Mouse (Mus musculus) MEL (cell line): ENCODE data around the gene Ubl5. TPM values are rescaled to one million over a fixed set of nuclear protein-coding genes. Genes with fewer than 3 reads are reported as not detected.
A peak's percentile ranks its signal among the peaks of the same experiment; 100 is the strongest.

Source experiments
- DNase-seq: peaks from one replicate; pipeline ENCODE4 v3.0.0; 2011; ENCODE audit warnings: low read depth, low spot score
- H3K27ac ChIP-seq: 2 replicates; pipeline ENCODE4 v1.5.1; 2012; ENCODE audit warnings: low read depth, mild to moderate bottlenecking, control low read depth, low read length, moderate library complexity; ENCODE audit not compliant: control insufficient read depth
- H3K27me3 ChIP-seq, 2 experiments: fragments of 150-350 bp in 1 of 2; sonication (generic) in 1 of 2; 2 replicates each; pipeline ENCODE4 v1.6.1; 2012; ENCODE audit warnings: low read length in 2 of 2, mild to moderate bottlenecking in 2 of 2, improper control_type of control experiment in 1 of 2, moderate library complexity in 1 of 2; ENCODE audit not compliant: insufficient read depth in 2 of 2, control insufficient read depth in 1 of 2
- H3K36me3 ChIP-seq, 2 experiments: 2 replicates each; pipeline ENCODE4 v1.6.1; 2012 to 2014; ENCODE audit warnings: low read length in 2 of 2, improper control_type of control experiment in 1 of 2, inconsistent platforms in 1 of 2, mild to moderate bottlenecking in 1 of 2; ENCODE audit not compliant: insufficient read depth in 2 of 2, control insufficient read depth in 1 of 2
- H3K4me1 ChIP-seq, 2 experiments: fragments of 150-350 bp in 1 of 2; sonication (generic) in 1 of 2; 2 replicates each; pipeline ENCODE4 v1.6.1; 2012; ENCODE audit warnings: low read length in 2 of 2, improper control_type of control experiment in 1 of 2, mild to moderate bottlenecking in 1 of 2; ENCODE audit not compliant: insufficient read depth in 2 of 2, control insufficient read depth in 1 of 2
- H3K4me3 ChIP-seq, 2 experiments: fragments of 150-350 bp in 1 of 2; sonication (generic) in 1 of 2; 2 replicates each; pipeline ENCODE4 v1.5.1; 2012; ENCODE audit warnings: low read depth in 2 of 2, low read length in 2 of 2, mild to moderate bottlenecking in 2 of 2, moderate library complexity in 2 of 2, control low read depth in 1 of 2, improper control_type of control experiment in 1 of 2; ENCODE audit not compliant: control insufficient read depth in 1 of 2, insufficient read depth in 1 of 2
- H3K79me2 ChIP-seq: 2 replicates; pipeline ENCODE4 v1.6.1; 2012; ENCODE audit warnings: mild to moderate bottlenecking, low read length, moderate library complexity; ENCODE audit not compliant: control insufficient read depth, poor library complexity, insufficient read depth
- H3K9ac ChIP-seq: 2 replicates; pipeline ENCODE4 v1.6.1; 2012; ENCODE audit warnings: low read depth, mild to moderate bottlenecking, control low read depth, low read length, moderate library complexity; ENCODE audit not compliant: control insufficient read depth, poor library complexity, severe bottlenecking
- H3K9me3 ChIP-seq: fragments of 150-350 bp; sonication (generic); replicated peaks from 2 replicates; pipeline ENCODE4 v1.6.1; 2012; ENCODE audit warnings: mild to moderate bottlenecking, low read length, improper control_type of control experiment, moderate library complexity; ENCODE audit not compliant: insufficient read depth
- BHLHE40 ChIP-seq: IDR thresholded peaks from 2 replicates; pipeline ENCODE4 v1.6.1; 2012; ENCODE audit warnings: low read depth, mild to moderate bottlenecking, inconsistent platforms, low read length, improper control_type of control experiment, borderline replicate concordance
- CHD2 ChIP-seq: IDR thresholded peaks from 2 replicates; pipeline ENCODE4 v1.6.1; 2011; ENCODE audit warnings: low read length, improper control_type of control experiment
- CTCF ChIP-seq, 3 experiments: IDR thresholded peaks in 2 of 3; conservative IDR thresholded peaks in 1 of 3; 2 replicates each; pipeline ENCODE4 v1.5.1; 2011 to 2012; ENCODE audit warnings: low read length in 3 of 3, low read depth in 2 of 3, mild to moderate bottlenecking in 2 of 3, improper control_type of control experiment in 1 of 3, inconsistent platforms in 1 of 3, mixed read lengths in 1 of 3, moderate library complexity in 1 of 3; ENCODE audit not compliant: control insufficient read depth in 1 of 3, insufficient read depth in 1 of 3, poor library complexity in 1 of 3, severe bottlenecking in 1 of 3
- E2F4 ChIP-seq: IDR thresholded peaks from 2 replicates; pipeline ENCODE4 v1.6.1; 2011; ENCODE audit warnings: low read depth, low read length, improper control_type of control experiment, borderline replicate concordance
- ELF1 ChIP-seq: IDR thresholded peaks from 2 replicates; pipeline ENCODE4 v1.6.1; 2014; ENCODE audit warnings: low read depth, mild to moderate bottlenecking, inconsistent platforms, low read length, improper control_type of control experiment, moderate library complexity
- ETS1 ChIP-seq: IDR thresholded peaks from 2 replicates; pipeline ENCODE4 v1.6.1; 2012; ENCODE audit warnings: low read depth, mild to moderate bottlenecking, inconsistent platforms, low read length, improper control_type of control experiment, moderate library complexity
- GABPA ChIP-seq: IDR thresholded peaks from 2 replicates; pipeline ENCODE4 v1.6.1; 2012; ENCODE audit warnings: low read depth, mild to moderate bottlenecking, inconsistent platforms, low read length, improper control_type of control experiment, moderate library complexity
- GATA1 ChIP-seq: IDR thresholded peaks from 2 replicates; pipeline ENCODE4 v1.6.1; 2011; ENCODE audit warnings: low read depth, low read length, improper control_type of control experiment
- MAZ ChIP-seq: IDR thresholded peaks from 2 replicates; pipeline ENCODE4 v1.6.1; 2012; ENCODE audit warnings: low read depth, mild to moderate bottlenecking, inconsistent platforms, low read length, improper control_type of control experiment
- MXI1 ChIP-seq: IDR thresholded peaks from 2 replicates; pipeline ENCODE4 v1.6.1; 2011; ENCODE audit warnings: mild to moderate bottlenecking, low read depth, low read length, improper control_type of control experiment
- RAD21 ChIP-seq: IDR thresholded peaks from 2 replicates; pipeline ENCODE4 v1.6.1; 2011; ENCODE audit warnings: mild to moderate bottlenecking, low read depth, low read length, improper control_type of control experiment
- RCOR1 ChIP-seq: IDR thresholded peaks from 2 replicates; pipeline ENCODE4 v1.6.1; 2012; ENCODE audit warnings: low read depth, mild to moderate bottlenecking, inconsistent platforms, low read length, improper control_type of control experiment
- SIN3A ChIP-seq: IDR thresholded peaks from 2 replicates; pipeline ENCODE4 v1.6.1; 2012; ENCODE audit warnings: low read length, improper control_type of control experiment, inconsistent platforms
- SMC3 ChIP-seq: IDR thresholded peaks from 2 replicates; pipeline ENCODE4 v1.6.1; 2011; ENCODE audit warnings: low read depth, low read length, improper control_type of control experiment
- TAL1 ChIP-seq: IDR thresholded peaks from 2 replicates; pipeline ENCODE4 v1.6.1; 2012; ENCODE audit warnings: mild to moderate bottlenecking, inconsistent platforms, low read length, moderate library complexity, mixed read lengths
- UBTF ChIP-seq: IDR thresholded peaks from 2 replicates; pipeline ENCODE4 v1.6.1; 2012; ENCODE audit warnings: low read depth, mild to moderate bottlenecking, inconsistent platforms, low read length, improper control_type of control experiment, moderate library complexity, borderline replicate concordance; ENCODE audit not compliant: insufficient read depth
- ZKSCAN1 ChIP-seq: IDR thresholded peaks from 2 replicates; pipeline ENCODE4 v1.6.1; 2012; ENCODE audit warnings: low read depth, mild to moderate bottlenecking, inconsistent platforms, low read length, improper control_type of control experiment, moderate library complexity
- ZMIZ1 ChIP-seq: IDR thresholded peaks from 2 replicates; pipeline ENCODE4 v1.6.1; 2012; ENCODE audit warnings: low read depth, mild to moderate bottlenecking, inconsistent platforms, low read length, improper control_type of control experiment, moderate library complexity
- polyA plus RNA-seq, 2 experiments: library from polyadenylated mRNA; stranded (reverse) in 1 of 2; unstranded in 1 of 2; fragments of >175 nt in 1 of 2; fragments of >200 nt in 1 of 2; gene quantifications; 2 replicates each; pipeline versions ENCODE4 v1.2.1 to v1.2.4; 2012; ENCODE audit warnings: low replicate concordance in 2 of 2, low read depth in 1 of 2; ENCODE audit not compliant: insufficient read length in 2 of 2, insufficient read depth in 1 of 2, missing spikeins in 1 of 2
- total RNA-seq: library from RNA; depleted of rRNA; stranded (reverse); fragments of 300-350 nt; gene quantifications from 2 replicates; pipeline ENCODE4 v1.2.3, GENCODE M21; 2012

Ubl5 gene
- total and polyA plus RNA-seq, 3 experiments: 850 to 1,103 TPM; not detected in 1

DNA sequence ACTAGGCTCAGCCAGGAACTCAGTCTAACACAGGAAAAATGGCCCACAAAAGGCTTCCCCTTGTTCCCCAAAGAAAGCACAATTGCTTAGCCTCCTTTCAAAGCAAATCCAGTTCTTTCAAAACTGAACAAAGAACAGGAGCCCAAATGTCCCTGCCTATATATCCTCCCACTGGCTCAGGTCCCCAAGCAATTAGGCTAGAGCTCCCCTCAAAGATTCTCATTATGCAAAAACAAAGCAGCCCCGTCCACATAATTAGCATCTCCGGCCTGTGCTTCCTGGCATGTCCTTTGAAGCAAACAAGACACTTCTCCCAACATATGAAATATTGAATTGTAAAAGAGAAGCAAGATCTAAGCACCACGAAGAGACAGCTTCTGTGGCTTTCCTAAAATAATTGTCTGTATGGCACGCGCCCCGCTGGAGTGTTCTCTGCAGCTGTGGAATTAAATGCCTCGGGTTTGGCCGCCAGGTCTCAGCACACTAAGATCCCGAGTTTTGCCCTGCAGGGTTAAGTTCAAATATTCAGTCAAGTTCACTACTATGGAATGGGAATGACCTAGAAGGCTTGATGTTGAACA lies 37.8 kb downstream of the Ubl5 start:
- Histone ChIP-seq H3K4me1 (no peaks in the 10 kb centered on the region), H3K9ac (no peak overlapping the region), H3K4me3 (no peak overlapping the region), H3K27me3 (peaks cover 0 to 3% of the 10 kb centered on the region in 2 experiments; a peak in 1 of 4 replicates), H3K9me3 (no peaks in the 10 kb centered on the region), H3K79me2 (no peaks in the 10 kb centered on the region), H3K36me3 (no peaks in the 10 kb centered on the region), H3K27ac (no peak overlapping the region)
- TF ChIP-seq SMC3 (no peak), ZKSCAN1 (no peak), E2F4 (no peak), TAL1 (no peak), ELF1 (no peak), RAD21 (no peak), ETS1 (no peak)
- DNase-seq: no peak

DNA sequence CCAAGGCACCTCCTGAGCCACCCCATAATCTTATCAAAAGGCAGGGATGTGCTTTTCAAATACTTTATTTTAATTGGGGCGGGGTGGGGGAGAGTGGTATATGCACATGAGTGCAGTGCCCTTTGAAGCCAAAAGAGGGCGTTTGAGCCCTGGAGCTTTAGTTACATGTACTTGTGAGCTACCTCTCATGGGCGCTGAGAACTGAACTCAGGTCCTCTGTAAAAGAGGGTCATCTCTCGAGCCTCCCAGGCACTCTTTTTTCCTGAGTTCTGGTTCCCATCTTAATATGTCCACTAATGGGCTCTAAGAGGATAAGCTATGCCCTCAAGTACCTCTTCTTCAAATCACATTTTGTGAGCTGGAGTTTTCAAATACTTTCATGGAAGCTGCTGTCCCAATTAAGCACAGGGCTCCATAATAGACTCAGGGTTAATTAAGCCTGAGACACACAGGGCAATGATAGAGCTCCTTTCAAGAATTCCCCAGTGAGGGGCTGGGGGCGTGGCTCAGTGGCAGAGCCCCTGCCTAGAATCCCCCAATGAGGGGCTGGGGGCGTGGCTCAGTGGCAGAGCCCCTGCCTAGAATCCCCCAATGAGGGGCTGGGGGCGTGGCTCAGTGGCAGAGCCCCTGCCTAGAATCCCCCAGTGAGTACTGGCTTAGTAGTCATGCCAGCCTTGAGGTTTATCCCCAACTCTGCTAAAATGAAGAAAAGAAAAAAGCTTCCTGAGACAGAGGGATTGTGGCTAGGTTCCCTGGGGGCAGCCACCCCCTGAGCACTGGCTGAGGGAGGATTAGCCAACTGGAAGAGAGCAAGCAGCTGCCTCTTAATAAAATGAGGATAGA lies 39.1 kb downstream of the Ubl5 start:
- no peaks in the 10 kb centered on the region for H3K36me3 ChIP-seq
- no peak overlapping the region for H3K4me3 ChIP-seq
- TF ChIP-seq TAL1 (no peak), UBTF (no peak), CTCF (IDR thresholded peaks at IDR 0.05 in 2 of 3, conservative IDR thresholded peaks at IDR 0.05 in 1 of 3; ENCODE audit: control insufficient read depth in 1 of 3, insufficient read depth in 1 of 3, low read depth in 2 of 3, low read length in 3 of 3, poor library complexity in 1 of 3, severe bottlenecking in 1 of 3) (peak; percentile 27 to 43 (median 34); a peak in 5 of 6 replicates)
- peaks cover 0 to 3% of the 10 kb centered on the region in 2 experiments; a peak in 1 of 4 replicates for H3K27me3 ChIP-seq
- no peaks in the 10 kb centered on the region for H3K79me2 ChIP-seq
- no peaks in the 10 kb centered on the region for H3K9me3 ChIP-seq
- no peak for DNase-seq
- no peak overlapping the region for H3K27ac ChIP-seq
- no peaks in the 10 kb centered on the region for H3K4me1 ChIP-seq
- no peak overlapping the region for H3K9ac ChIP-seq

DNA sequence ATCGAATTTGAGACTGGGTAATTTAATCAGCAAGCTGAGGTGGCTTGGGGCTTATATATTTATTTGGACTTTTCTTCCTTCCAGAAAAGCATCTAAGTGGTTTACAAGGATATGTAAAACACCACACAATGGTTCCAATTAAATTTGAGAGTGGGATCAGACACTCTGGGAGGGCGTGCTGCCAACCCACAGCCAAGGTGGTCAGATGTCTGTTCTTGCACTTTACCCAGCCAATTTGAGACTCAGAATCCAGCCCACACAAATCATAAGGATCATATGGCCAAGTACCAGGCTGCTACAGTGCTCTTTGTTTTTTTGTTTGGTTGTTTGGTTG lies 39.7 kb downstream of the Ubl5 start:
- no peak overlapping the region for H3K9ac ChIP-seq
- H3K27me3 ChIP-seq: peaks cover 0 to 1% of the 10 kb centered on the region in 2 experiments; a peak in 1 of 4 replicates
- TF ChIP-seq CHD2 (no peak), ZMIZ1 (no peak), RCOR1 (no peak), BHLHE40 (no peak), GATA1 (no peak), ELF1 (no peak), MAZ (no peak), SIN3A (no peak), MXI1 (no peak), GABPA (no peak), CTCF (IDR thresholded peaks at IDR 0.05 in 2 of 3, conservative IDR thresholded peaks at IDR 0.05 in 1 of 3; ENCODE audit: control insufficient read depth in 1 of 3, insufficient read depth in 1 of 3, low read depth in 2 of 3, low read length in 3 of 3, poor library complexity in 1 of 3, severe bottlenecking in 1 of 3) (no peak), TAL1 (no peak)
- no peak for DNase-seq
- no peaks in the 10 kb centered on the region for H3K79me2 ChIP-seq
- H3K4me3 ChIP-seq: no peak overlapping the region
- H3K27ac ChIP-seq: no peak overlapping the region
- H3K4me1 ChIP-seq: no peaks in the 10 kb centered on the region
- H3K9me3 ChIP-seq: no peaks in the 10 kb centered on the region
- no peaks in the 10 kb centered on the region for H3K36me3 ChIP-seq
